Mouse (Mus musculus): ENCODE results near the gene Agbl1.
"Not testable (repeated sequence)": the region's sequence is repeated elsewhere in the genome, so short reads cannot be mapped to it uniquely, and the experiment has no call there.

Agbl1 gene

DNA sequence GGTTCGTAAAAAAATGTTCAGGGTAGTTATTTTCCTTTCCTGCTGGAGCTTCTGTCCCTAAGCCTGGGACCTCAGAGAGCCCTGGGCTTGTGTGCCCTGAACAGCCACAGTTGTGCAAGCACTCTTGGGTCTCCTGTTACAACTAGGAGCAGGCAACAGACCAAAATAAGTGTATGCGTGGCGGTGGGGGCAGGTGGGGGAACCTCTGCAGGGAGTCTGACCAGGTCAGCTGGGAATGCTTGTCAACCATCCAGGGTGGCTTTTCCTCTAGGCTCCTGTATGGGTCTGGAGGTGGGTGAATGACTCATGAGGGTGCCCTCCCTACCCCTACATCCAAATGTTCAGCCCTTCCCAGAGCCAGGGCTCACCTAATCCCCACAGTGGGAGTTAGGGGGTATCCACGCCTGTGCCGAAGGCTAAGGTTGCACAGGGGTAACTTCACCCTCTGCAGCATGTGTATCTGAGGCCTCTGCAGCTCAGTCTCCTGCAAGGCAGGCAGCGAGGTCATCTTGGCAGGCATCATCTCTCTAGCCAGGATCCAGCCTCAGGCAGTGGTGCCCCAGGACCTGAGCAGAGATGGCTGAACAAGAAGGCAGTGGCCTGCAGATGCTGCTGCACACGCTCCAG lies at the start of gene Agbl1:
Agbl1 (plus strand) TSS at position 577 of the 627 bp plus-strand sequence.
- DNase-seq (ENCODE audit: low spot score), result no peak

DNA sequence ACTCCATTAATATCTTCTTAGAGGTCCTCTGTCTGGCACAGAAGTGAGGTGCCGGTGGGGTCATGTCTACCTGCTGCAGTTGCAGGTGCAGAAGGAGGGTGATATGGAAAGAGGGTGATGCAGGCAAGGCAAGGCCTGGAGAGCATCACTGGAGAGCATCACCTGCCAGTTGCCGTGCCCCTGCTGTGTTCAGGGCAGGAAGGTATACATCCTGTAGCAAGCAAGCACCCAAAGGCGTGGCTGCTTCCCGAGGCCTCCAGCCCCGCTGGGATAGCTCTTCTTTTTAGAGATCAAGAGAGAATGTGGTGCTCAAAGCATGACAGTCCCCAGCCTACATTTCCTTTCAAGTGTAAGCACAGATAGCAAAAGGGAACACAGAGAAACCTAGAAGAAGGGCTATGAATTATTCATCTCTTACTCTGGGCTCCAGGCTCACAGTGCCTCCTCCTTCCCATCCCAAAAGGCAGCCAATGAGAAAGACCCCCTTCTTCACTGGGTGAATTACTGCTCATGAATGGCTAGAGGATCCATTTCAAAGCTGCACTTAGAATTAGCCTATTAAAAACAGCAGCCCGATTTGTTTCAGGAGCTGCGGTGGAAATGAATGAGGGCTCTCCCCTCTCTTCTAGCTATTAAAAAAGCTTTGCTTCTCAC lies 44.6 kb upstream of the Agbl1 start:
- DNase-seq (ENCODE audit: low spot score), result no peak

DNA sequence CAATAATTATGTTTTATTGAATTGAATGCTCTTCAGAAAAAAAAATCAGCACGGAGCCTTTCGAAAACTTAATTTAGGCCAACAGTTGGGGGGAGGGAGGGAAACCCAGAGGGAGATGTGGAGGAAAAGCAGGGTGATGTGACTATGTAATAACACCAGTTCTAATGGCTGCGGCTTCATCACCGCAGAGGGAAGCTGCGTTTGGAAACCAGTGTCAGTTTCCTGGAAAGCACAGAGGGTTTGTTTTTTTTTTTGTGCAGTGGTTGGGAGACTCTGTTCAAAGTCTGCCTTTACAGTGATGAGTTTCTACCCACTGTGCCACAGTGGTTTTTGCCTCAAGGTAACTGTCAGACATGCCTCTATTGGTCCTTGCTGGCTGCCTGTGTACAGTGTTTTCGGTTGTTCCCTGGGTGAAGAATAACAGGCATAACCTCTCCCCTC lies 44.0 kb upstream of the Agbl1 start:
- DNase-seq (ENCODE audit: low spot score), result no peak

DNA sequence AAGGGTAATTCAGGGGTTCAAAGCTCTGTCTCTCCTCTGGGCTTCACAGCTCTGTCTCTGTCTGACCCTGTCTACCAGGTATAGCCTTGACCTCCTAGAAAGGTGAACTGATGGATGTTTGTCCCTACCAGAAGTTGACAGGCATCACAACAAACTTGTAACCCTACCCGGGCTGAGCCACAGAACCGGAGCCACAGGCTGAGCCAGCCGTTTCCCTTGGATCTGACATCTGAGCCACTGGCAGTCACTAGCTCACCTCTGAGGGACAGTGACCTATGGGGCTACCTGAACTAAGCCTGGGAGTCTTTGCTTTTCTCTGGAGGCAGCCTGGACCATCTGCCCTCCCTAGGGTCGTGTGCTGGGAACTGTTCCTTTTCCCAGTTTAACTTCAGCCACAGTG lies 11.1 kb upstream of the Agbl1 start:
- DNase-seq (ENCODE audit: low spot score), result no peak

DNA sequence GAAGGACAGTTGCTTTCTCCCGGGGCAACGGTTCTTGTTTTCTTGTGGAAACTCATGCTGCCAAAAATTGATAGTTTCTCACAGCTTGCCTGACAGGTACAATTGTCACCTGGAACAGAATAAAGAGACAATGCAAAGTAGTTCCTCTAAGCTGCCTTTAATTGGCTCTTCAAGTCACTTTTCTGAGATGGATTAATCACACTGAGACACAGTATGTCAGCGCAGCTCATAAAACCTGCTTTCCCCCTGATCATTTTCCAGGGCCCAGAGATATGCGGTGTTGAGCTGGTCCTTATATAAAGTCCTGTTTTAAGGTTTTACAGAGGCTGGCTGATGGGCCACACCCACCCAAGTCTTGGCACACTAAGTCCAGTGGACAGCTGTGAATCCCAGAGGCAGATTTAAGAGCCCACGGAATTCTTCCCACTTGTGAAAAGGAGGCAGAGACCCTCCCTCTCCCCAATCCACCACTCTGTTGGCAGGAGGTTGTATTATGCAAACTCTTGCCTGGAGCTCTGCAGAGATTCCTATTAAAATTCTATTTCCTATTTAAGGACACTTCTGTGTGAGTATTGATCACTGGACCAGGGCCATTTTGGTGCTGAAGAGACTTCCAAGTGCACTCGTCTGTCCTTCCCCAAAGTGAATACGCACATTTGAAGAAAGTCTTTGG lies 9.8 kb upstream of the Agbl1 start:
- no peak for DNase-seq (ENCODE audit: low spot score)

- DNase-seq (ENCODE audit: low spot score), result no peak
Observed at GRCm38 (mm10) chr7:76222691-76223090, 7.0 kb upstream of the Agbl1 start.

DNA sequence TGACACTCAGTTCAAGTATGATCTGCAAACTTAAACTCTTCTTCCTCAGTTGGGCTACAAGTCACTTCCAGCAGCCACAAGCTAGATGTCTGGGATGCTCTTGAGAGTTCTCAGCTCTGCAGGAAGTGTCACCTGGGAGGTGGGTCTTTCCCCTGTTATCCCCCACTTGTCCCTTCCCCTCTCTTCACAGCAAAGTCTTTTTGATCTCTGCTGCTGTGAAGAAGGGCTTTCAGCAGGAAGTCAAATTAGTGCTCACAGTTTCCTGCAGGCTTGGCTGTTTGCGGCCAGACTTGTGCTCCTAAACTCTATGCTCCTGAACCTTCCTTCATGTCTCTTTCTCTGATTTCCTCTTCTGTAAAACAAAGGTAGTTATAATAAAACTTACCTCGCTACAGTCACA lies 806 bp upstream of the Agbl1 start:
- DNase-seq (ENCODE audit: low spot score), result no peak

DNA sequence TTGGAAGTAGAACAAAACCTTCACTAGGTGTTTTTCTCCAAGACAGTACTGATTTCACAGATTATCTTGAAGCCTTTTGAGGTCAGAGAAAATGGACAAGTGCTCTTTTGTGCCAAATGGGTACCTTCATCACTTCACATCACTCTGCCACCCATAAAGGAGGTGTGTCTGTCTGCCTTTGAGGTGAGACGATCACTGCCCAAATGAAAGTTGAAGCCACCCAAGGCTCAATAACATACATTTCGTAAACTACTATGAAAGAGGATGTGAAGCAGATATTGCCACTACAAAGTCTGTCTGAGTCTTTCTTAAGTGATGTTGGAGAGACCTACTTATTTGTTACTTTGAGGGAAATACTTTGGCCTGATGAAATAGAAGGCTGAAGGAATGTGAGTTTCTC lies 4.6 kb downstream of the Agbl1 start:
- no peak for DNase-seq (ENCODE audit: low spot score)

DNA sequence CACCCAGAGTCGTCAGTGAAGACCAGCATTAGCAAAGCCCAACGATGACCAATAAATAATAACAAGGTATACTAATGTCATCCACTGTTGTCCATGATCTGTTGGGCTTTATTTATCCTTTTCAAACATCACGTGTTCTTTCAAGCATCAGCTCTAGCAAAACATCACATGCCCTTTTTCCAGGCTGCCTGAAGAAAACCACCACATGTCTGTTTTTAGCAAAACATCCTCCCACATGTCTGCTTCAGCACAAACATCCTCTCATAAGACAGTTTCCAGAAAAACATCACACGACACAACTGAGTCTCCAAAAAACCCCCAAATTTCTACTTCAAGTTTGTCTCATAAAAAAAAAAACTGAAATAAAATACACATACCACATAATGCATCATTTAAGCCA lies 7.8 kb downstream of the Agbl1 start:
- no peak for DNase-seq (ENCODE audit: low spot score)

DNA sequence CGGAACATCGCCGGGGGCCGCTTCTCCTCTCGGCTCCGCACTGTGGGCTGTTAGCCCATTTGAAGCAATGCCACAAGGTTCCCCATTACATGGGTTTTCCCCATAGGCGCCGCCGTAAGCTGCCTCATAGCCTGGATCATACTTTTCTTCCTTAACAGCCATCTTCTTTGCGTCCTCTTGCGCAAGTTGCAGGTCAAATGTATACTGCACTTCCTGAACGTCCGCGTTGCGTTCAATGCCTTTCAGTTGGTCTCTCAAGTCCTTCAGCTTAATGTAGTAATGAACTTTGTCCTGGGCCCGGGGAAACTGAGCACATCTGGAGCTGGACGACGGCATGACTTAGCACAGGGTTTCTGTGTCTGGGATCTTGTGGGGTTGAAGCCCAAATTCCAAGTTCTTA lies 15.2 kb downstream of the Agbl1 start:
- DNase-seq (ENCODE audit: low spot score), result not testable (repeated sequence)

DNA sequence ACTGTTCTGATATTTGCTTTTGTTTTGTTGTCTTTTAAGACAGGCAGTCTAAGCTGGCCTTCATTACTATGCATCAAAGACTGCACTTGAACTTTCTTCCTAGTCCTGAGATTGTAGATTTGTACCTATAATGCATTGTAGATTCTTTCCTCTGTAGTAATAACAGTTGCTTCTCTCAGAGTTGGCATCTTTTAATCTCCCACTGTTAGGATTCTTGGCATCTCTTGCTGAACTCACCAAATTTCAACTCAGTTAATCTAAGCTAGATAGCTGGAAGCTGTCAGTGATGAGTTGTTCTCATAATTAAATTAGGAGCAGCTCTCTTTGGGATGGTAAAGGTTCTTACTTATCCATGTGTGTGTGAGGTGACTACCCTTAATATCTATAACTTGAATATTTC lies 45.4 kb downstream of the Agbl1 start:
- no peak for DNase-seq (ENCODE audit: low spot score)

- no peak for DNase-seq (ENCODE audit: low spot score)
Observed at GRCm38 (mm10) chr7:76282831-76283230, 53.1 kb downstream of the Agbl1 start.

GRCm38 (mm10) chr7:76287531-76287930 lies 57.8 kb downstream of the Agbl1 start:
- DNase-seq (ENCODE audit: low spot score), result no peak

GRCm38 (mm10) chr7:76321866-76322553 lies 92.3 kb downstream of the Agbl1 start:
- no peak for DNase-seq (ENCODE audit: low spot score)

DNA sequence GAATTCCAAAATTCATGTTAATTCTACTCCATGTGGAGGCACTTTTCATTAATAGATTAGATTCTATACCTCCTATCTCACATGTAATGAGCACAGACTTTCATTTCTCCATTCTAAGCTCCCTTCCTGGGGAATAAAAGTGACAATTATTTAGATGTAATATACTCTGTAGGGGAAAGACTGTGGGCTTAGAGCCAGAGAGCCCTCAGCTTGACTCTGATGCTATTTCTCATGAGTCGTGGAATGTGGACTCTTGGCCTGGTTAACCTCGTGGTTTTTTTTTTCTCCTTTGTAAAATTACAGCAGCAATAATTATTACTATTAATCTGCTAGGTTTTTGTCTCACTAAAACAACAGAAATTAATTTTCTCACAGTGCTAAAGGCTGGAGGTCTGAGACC lies 96.4 kb downstream of the Agbl1 start:
- no peak for DNase-seq (ENCODE audit: low spot score)

- no peak for DNase-seq (ENCODE audit: low spot score)
Observed at GRCm38 (mm10) chr7:76339308-76339707, 109.6 kb downstream of the Agbl1 start.

- no peak for DNase-seq (ENCODE audit: low spot score)
Observed at GRCm38 (mm10) chr7:76341601-76342000, 111.9 kb downstream of the Agbl1 start.

DNA sequence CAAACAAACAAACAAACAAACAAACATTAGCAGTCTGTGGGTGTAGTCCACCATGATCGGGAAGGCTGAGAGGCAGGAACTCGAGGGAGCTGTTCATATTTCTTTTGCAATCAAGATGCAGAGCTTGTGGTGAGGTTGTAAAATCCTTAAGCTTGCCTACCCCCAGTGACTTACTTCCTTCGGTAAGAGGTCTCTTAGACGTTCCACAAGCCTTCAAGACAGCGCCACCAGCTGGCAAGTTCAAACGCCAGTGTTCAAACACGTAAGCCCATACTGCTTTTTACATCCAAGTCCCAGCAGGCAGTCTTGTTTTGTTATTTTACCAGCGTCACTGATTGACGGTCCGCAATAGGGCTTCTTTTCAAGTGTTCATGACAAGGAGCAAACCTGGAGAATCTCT lies 123.8 kb downstream of the Agbl1 start:
- no peak for DNase-seq (ENCODE audit: low spot score)

DNA sequence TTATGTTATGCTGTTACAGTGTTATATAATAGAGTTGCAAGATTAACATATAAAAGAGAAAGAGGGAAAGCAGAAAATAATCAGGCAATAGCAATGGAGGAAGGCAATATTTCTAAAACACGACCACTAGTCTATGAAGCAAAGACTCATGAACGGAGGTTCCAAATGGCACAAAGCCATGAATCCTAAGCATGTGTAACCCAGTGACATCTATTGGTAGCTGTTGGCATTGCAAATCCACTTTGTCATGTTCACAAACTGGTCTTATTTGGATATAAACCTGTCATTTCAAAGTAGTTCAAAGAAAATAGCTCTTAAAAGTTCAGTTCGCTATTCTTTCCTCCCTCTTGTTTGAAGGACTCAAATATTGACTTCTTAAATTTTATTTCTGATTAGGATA lies 124.8 kb downstream of the Agbl1 start:
- DNase-seq (ENCODE audit: low spot score), result peak; percentile 5

DNA sequence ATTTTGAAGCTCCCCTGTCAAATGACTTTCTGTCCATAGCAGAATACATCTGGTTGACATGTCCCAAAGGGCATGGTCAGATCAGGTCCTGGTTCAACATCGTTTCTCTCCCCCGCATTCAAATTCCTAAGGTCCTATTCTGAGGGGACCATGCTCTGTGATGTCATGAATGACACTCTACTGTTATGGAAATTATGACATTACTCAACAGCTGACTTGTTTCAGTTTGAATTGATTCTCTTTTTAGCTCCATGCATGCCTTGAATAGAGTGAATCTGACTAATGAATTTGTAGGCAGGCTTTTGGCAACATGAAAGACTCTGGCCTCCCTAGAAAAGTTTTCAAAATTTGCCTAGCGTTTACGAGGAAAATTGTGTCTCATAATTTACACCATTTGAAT lies 141.6 kb downstream of the Agbl1 start:
- no peak for DNase-seq (ENCODE audit: low spot score)

DNA sequence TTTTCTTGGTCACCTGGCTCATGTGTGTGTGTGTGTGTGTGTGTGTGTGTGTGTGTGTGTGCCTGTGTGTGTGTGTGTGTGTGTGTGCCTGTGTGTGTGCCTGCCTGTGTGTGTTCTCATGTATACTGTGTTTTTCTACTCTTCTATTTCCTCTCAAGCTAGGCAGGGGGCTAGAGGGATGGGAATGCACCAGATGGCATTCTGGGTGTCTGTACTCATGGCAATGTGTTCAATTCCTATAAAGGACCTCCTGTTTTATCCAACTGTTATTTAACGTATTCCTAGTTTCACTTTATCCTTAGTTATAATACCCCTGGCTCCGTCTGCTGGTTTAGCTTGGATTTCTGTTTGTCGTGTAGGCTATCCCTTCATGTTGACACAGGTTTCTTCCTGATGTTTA lies 149.8 kb downstream of the Agbl1 start:
- DNase-seq (ENCODE audit: low spot score), result no peak

DNA sequence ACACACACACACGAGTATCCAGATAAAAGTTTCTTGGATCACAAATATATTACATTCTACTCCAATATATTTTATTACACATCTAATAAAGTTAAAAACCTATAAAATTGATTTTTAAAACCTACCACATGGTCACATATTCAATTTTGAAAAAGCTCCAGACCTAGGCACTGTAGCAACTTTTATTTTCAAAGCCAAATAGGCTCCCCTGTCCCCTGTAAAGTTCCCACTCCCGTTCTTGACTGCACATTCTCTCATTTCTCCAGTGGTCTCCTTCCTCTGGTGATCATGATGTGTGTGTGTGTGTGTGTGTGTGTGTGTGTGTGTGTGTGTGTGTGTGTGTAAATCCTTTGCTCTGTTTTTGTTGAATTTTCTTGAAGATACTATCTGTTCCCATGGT lies 152.3 kb downstream of the Agbl1 start:
- no peak for DNase-seq (ENCODE audit: low spot score)

GRCm38 (mm10) chr7:76389240-76389639 lies 159.6 kb downstream of the Agbl1 start:
- DNase-seq (ENCODE audit: low spot score), result no peak

Measured in adipocyte (in vitro differentiated cells).